Mouse (Mus musculus) ES-Bruce4 (cell line): ENCODE measurements around the gene Mrtfb.

ENCODE experiments used
- CTCF ChIP-seq: IDR thresholded peaks from one replicate; pipeline ENCODE4 v1.8.1; 2011; ENCODE audit warnings: low read depth, low read length
- POLR2A ChIP-seq: IDR thresholded peaks from one replicate; pipeline ENCODE4 v1.8.1; 2011; ENCODE audit warnings: low read length; ENCODE audit not compliant: insufficient read depth

- TF ChIP-seq POLR2A (no peak), CTCF (no peak)
Observed at GRCm38 (mm10) chr16:13446971-13447283, 190.6 kb downstream of the Mrtfb start.
